Mouse (Mus musculus): ENCODE measurements around the gene P2rx3.

The P2rx3 gene

DNA sequence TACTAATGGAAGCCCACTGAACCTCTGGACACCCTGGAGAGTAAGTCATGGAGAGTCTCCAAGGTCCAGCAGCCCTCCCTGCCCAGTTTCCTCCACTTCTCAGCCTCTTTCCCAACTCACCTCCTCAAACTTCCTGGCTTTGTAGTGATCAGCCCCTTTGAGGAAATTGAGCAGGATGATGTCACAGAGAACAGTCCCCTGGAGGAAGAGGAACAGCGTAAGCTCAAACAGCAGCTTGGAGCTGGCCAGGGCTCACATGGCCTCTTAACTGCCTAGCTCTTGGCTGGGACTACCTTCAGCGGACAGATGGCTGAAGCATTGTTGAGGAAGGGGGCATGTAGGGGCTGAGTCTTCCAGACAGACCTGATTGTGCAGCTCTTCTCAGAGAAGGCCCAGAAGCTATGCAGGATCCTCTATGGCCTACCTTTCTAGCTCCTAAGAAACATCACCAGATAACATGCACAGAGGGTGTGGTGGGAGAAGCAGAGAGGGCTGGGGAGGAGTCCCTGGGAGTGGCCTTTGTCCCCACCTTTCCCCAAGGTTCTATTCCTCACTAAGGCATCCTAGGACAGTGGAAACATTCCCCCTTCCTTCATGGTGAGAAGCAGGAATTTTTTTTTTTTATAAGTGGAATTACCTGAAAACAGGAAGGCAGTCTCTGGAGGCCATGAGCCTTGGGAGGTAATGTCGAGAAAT lies 37.6 kb downstream of the P2rx3 start:
- in situ Hi-C loops (cut with MboI, MseI) = no loop called here

DNA sequence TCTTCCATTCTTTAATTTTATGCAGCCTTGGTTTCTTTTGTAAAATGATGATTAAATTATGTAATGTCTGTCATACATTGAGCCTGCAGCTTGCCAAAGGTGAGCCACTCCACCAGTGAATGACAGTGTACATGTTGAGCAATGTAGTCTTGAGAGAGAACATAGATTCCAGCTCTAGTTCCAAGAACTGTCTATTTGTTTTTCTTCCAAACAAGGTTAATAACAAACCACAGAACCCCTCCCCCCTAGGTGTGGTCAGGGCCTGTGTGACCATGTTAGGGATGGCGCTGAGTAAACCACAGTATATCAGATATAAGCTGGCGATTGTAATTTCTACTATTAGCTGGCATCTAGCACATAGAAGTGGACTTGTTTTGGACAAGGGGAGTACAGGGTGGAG lies 40.9 kb downstream of the P2rx3 start:
- in situ Hi-C loops (cut with MboI, MseI) = no loop called here

DNA sequence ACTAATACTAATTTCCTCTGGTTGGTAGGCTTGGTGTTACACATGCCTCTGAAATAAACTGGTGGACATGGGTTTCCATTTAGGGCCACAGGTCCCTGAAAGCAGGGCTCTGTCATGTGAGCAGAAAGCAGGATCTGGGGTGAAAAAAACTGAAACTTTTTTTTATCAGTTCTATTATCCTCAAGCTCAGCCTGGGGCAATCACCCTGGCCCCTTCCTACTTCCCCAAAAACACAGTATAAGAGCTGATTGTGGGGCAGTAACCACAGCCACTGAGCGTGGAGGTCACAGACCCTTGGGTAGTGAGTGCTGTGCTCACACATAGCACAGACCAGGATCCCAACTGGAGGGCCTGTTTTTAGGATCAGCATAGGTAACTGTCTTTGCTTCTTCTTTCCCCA lies 49.3 kb downstream of the P2rx3 start, which contains the start of gene Prg3:
Prg3 (plus strand) TSS at position 286 of the 400 bp plus-strand sequence.
- in situ Hi-C loops (cut with MboI, MseI) = no loop called here

DNA sequence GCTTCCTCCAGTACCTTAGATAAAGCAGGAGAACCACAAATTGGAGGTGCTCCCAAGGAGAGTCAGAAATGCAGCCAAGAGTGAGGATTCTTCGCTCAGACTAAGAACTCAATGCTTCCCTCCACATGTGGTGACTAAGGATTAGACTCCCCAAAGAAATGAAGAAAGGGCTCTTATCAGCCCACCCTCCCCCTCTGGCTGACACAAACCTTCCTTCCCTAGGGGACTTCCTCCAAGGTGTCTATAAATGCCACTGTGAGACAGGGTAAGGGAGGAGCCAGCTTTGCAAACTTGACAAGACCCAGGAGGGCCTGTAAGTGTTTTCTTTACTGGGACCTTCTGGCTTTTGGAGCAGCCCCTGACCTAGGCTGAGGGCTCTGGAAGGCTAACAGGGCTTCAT lies 57.1 kb downstream of the P2rx3 start, which contains the start of gene Prg2:
Prg2 (plus strand) TSS at position 274 of the 400 bp plus-strand sequence.
- in situ Hi-C loops (cut with MboI, MseI) = no loop called here

DNA sequence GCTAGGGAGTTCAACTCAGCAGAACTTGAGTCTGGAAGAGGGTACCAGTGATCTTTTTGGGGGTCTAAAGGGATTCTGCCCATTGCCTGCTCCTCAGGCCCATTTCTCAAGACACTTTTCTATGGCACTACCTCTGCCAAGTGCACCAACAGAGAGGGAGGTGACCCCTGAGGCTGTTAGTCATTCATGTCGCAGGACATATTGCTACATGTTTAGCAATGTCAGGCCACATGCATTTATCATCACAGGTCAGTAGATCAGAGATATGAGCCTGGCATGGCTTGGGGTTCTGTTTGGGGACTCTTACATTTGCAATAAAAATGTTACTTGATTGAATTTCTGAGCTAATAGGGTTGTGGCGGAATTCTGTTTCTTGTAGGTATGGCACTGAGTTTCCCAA lies 61.7 kb downstream of the P2rx3 start:
- in situ Hi-C loops (cut with MboI, MseI) = no loop called here

DNA sequence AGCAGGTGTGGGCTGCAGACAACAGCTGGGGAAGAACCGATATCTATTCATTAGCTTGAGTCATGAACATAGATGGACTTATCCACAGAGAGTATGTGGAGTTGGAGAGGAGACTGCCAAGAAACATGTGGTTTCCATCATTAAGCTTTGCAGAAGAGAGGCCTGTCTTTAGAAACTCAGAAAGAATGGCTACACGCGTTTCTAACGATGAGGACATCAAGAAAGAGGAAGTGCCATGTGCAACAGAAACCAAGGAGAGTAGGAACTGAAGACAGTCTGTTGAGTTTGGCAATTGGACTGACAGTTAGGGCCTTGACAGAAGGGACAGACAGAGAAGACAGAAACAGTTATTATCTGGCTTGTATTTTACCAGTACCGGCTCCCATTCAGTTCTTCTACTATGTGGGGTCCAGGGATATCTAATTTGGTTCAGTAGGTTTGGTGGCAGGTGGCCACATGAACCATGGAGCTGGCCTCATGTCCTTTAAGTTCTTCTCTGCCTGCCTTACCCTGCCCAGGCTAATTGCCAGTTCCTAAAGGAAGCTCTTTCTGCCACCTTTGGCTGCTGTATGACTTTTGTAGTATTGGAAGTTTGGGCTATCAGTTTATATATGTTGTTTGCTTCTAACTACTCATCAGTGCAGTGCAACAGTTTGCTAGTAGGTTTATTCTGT lies 69.8 kb downstream of the P2rx3 start:
- in situ Hi-C loops (cut with MboI, MseI) = no loop called here

DNA sequence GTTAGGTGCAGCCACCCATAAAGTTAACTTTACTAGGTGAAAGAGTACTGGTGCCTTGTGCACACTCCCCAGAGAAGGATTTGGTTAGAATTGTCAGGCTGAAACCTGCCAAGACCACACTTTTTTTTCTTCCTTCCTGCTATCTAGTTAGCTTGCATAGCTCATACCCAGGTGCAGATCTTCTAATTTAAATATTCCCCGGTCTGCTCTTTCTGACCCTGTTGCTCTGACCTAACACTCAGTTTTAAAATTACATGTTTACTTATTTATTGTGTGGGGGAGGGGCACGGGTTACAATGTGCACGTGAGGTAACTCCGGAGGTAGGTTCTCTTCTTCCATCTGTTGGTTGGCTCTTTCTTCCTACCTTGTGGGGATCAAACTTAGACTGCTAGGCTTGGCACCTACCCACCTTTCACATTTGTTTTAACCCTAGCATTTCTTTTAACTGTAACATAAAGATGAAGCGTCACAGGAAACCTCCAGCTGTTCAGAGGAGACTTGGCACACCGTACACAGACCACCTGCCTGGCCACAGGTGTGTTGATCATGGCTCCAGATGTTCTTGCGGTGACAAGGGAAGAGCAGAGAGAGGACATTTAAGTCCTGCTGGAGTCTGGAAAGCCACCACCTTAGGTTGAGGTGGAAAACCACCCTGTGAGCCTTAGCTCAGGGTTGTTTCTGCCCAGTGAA lies 73.0 kb downstream of the P2rx3 start:
- in situ Hi-C loops (cut with MboI, MseI) = no loop called here

DNA sequence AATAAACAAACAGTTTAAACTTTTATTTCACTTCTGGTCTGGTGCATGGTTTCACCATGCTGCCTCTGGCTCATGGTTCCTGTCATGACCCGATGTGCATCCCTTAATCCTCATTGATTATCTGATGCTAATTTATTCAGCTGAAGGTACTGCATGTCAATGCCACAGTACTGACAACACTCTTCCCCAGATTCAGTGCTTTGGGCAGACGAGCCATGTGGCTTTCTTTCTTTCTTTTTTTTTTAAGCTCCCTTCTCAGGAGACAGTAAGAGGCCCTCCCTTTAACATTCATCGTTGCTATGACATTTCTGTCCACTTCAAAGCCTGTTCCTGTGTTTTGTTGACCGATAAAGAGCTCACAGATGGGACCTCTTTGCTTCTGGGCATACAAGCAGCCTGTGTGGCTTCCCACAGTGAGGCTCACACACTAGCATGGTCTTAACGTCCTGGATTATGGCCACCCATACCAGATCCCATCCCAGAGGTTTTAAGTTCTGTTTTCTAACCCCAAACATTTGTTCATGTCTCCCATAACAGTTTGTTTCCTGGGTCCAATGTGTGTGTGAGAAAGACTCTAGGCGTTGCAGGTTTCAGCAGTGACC lies 74.3 kb downstream of the P2rx3 start:
- in situ Hi-C loops (cut with MboI, MseI) = no loop called here

DNA sequence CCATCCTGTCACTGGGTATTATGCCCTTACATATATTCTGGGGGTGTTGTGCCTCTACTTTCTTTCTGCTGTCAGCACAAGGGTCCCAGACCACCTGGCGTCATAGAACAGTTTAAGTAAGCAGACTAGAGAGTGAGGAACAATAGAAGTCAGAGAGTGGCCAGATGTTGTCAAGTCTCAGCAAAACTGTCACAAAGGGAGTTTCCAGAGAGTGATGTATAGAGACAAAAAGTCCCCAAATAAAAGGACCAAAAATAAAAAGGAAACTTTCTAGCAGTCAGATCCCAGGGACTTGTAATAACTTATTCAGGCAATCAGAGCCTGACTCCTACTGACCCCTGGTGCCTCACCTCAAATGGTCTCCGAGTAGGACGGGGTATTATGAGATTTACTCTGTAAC lies 75.4 kb downstream of the P2rx3 start:
- in situ Hi-C loops (cut with MboI, MseI) = no loop called here

DNA sequence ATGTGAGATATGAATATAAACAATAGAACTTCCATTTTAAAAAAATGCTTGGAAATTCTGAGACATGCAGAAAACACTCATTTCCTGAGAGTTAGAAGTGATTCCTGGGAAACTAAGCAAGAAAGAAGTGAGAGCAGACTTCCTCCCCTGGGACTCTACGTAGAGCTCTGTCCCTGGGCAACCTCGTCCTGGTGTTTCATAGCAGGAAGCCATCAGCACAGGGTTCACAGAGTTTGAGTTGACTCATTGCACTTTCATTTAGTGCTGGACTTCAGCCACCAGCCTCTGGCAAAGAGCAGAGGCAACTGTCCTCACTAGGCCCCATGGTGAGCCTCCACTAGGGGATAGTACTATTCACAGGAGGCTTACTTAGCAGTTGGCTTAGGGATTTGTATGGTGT lies 76.0 kb downstream of the P2rx3 start:
- in situ Hi-C loops (cut with MboI, MseI) = no loop called here

DNA sequence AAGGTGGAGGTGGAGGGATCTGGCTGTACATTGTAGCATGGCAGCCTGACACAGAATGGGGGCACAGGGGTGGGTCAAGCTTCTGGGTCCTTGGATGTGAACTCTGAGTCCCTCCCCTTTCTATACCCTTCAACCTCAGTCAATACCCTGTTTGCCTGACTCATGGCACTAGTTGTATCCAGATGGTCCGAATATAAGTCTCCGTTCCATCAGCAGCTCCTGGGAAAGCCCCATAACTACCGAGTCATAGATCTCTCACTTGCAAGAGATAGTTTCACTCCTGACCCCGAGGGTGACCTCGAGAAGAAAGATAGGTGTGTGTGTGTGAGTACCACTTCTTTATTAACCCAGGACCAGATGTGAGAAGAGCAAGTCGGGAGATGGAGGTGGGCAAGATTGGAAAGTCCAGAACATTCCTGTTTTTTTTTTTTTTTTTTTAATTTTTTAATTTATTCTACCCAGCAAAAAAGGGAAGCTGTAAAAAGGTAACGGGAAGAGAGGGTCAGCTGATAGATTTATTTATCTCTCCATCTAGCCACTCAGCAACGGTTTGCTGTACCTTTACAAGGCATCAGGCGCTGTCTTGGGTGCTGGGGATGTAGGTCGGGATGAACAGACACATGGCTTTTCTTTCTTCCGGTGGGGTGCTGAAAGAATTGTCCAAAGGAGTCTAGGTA lies 78.5 kb downstream of the P2rx3 start:
- in situ Hi-C loops (cut with MboI, MseI) = no loop called here

DNA sequence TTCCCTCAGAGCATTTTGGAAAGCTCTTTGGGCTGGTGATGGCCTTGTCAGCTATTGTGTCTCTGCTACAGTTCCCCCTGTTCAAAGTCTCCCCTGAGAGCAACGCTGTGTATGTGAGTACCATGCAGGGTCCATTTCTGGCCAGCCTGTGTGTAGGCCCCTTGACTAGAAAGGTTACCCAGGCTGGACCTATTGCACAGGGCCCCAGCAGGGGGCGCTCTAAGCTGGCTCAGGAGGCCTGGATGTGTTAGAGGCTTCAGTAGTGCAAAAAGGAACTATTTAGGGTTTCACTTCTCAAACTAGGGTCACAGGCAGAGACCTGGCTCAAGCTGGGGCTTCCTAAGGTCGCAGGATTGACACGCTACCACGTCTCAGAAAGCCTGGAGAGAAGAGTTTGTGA lies 81.0 kb downstream of the P2rx3 start:
- in situ Hi-C loops (cut with MboI, MseI) = no loop called here

DNA sequence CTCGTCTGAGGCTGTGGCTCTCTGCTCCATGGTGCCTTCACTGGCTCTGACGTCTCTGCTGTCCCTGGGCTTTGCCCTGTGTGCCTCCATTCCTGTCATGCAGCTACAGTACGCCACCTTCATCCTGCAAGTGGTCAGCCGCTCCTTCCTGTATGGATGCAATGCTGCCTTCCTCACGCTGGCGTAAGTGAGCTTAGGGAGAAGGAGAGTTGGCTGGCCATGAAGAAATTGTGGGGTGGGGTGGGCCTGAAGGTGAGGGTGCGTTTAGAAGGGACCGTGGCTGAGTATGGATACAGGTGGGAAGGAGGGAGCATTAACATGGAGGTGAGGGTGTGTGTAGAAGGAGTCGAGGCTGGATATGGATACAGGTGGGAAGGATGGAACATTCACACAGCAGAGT lies 81.8 kb downstream of the P2rx3 start:
- in situ Hi-C loops (cut with MboI, MseI) = no loop called here

DNA sequence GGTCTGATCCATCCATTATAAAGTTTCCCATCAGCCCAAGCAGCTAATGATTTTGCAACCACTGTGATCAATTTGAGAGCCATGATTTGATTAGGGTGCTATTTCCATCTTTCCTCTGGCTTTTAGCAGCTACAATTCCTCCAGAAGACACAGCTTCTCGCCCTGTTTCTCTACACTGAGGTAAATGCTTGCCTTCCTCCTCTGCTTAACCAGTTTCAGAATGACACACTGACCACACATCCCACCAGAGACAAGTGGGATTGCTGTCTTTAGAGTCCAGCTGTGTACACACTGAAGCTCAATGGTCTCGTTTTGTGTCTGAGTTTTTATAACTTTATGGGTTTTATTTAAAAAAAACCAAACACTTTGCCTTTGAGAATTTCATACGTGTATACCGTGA lies 84.6 kb downstream of the P2rx3 start:
- in situ Hi-C loops (cut with MboI, MseI) = no loop called here

DNA sequence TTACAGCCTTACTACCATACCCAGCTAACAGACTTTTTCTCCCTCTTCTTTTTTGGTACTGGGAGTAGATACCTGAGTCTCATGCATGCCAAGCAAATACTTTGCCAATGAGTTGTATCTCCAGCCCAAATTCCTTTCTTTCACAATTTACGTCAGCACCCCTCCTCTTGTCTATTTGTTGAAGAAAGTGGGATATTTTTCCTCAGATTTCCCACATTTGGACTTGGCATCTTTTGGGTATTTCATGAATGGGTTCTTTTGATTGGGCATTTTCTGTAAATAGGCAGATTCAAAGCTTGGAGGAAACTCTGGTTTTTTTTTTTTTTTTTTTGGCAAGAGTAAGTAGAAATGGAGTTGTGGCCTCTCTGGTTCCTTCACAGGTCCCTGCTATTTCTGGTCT lies 85.0 kb downstream of the P2rx3 start:
- in situ Hi-C loops (cut with MboI, MseI) = no loop called here

DNA sequence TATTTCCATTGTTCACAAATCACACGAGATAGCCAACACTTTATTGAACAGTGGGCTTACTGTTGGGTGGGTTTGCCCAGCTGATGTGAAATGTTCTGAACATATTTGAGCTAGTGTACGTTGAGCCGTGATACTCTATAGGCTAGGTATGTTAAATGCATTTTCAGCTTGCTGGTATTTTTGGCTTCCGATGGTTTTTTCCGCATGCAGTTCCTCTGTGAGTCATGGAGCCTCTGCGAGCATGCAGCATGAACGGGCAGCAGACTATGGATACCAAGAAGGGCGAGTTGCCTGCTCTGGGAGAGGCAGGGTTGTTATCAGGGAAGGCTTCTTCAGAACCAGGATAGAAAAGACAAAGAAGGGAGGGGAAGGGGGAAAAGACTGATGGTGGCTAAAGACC lies 86.2 kb downstream of the P2rx3 start:
- in situ Hi-C loops (cut with MboI, MseI) = no loop called here

DNA sequence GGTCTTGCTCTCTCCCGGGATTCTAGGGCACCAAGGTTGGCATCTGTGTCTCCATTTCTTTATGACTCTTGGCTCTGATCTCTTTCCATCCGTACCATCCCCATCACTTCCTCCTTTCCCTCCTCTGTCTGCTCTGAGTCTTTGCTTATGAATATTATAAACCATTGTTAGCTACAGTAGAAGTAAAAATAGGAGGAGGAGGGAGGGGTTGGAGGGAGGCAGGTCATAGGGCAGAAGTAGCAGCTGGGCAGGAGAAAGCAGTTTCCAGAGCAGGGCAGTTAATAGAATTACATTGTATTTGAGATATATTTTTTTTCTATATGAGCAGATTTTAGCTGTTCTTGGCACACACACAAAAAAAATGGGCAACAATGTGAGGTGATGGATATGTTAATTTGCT lies 88.5 kb downstream of the P2rx3 start:
- in situ Hi-C loops (cut with MboI, MseI) = loop anchor here (10.0 kb wide), 1 partner anchor 96 kb away; the partner anchor contains the start of gene Tnks1bp1
